Mouse (Mus musculus): ENCODE measurements around the gene Car9.

GRCm38 (mm10) chr4:43457124-43457523, 49.6 kb upstream of the Car9 start:
- TF ChIP-seq CTCF (IDR thresholded peaks at IDR 0.05; ENCODE audit: borderline replicate concordance, insufficient read depth, low read length) (no peak), POLR2A (IDR thresholded peaks at IDR 0.05; ENCODE audit: low read depth, low read length) (no peak)
